ENCODE assay signal across 8 mouse cellular contexts in the genomic region with DNA sequence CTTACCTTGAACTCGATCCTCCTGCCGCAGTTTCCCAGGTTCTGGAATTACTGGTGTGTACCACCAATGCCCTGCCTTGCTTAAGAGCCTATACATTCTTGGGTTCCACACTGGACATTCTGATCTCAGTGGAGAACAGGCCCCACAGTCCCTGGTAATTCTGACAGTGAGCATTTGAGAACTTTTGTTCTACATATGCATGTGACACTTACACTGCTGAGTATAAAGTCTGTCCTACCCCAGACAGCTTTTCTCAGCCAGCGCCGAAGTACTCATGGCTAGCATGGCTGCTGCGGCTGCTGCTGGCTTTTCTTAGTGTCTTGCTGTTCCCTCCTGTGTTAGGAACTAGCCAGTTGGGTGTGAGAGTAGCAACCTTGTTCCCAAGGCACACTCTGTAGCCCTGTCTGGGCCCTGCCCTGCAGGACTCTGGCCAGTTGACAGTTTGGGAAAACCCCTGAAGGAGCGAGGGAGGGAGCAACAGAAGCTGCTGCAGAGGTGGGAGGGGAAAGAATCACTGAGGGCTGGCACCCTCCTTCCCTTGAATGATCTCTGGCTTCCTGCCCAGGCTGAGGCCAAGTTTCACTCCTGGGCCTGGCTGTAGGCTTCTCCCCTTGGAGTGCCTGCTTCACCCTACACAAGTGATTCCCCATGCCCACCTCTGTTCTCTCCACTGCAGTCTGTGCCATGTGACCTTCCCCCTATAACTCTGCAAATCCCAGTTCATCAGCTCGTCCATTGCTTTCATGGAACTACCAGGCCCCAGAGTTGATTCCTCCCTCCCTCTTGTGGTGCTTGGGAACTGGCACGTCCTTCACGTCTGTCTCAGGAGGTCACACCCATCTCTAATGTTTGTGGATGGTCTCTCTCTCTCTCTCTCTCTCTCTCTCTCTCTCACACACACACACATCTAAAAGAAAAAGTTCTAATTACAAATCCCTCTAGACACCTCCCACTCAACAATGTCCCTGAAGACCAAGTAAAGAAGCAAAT. TPM values are rescaled to one million over a fixed set of nuclear protein-coding genes. Genes with fewer than 3 reads are reported as not detected.
A peak's percentile ranks its signal among the peaks of the same experiment; 100 is the strongest.
DNase-seq lines count a peak whose midpoint lies in the region; ATAC-seq and TF ChIP-seq lines count a peak whose summit lies in the region.

No protein-coding gene starts in this region.

- ATAC-seq in granulocyte monocyte progenitor cell, adult 5-6 weeks (replicated peaks; ENCODE audit: poor library complexity, severe bottlenecking) = peak; percentile 22; the same call in 1 of the 2 replicates
- ATAC-seq in intestine, embryonic 15.5 days = peak; percentile 65

- H3K36me3 ChIP-seq in intestine, embryonic 15.5 days = no peaks in the 10 kb centered on the region

- H3K4me3 ChIP-seq in intestine, embryonic 15.5 days (replicated peaks) = no peak overlapping the region
- H3K4me3 ChIP-seq in lung, adult 2 months (replicated peaks; ENCODE audit: extremely low read depth, low read depth, low read length) = no peak overlapping the region

- H3K9ac ChIP-seq in intestine, embryonic 15.5 days = no peak overlapping the region

- WGBS in intestine, embryonic 15.5 days = 51% methylated on average over 9 of the region's 9 CpGs
- 36% methylated on average over 9 of the region's 9 CpGs for WGBS in lung, adult 2 months

- DNase-seq in left cerebral cortex, adult 18-20 months (ENCODE audit: low spot score in 2 of 2) = peak; percentile 25 to 31
- DNase-seq in left cerebral cortex, adult 11 months (ENCODE audit: low spot score) = no peak
- DNase-seq in adrenal gland, adult 18-20 months (ENCODE audit: low spot score in 2 of 2) = peak; percentile 67 to 68
- peak; percentile 82 for DNase-seq in lung, adult 2 months
- DNase-seq in right cerebral cortex, postnatal 14 days = peak; percentile 54
- DNase-seq in frontal cortex, postnatal 25 days (ENCODE audit: low spot score in 2 of 2) = no peak

- H3K4me2 ChIP-seq in intestine, embryonic 15.5 days (replicated peaks) = 0 out of 2 replicates have a peak overlapping the region, but pooled peaks have one; percentile 6

- no peaks in the 10 kb centered on the region for H3K9me3 ChIP-seq in intestine, embryonic 15.5 days

- peaks cover 41% of the 10 kb centered on the region for H3K4me1 ChIP-seq in intestine, embryonic 15.5 days (replicated peaks)
- H3K4me1 ChIP-seq in lung, adult 2 months (ENCODE audit: control insufficient read depth, insufficient read depth, low read length) = peaks cover 37% of the 10 kb centered on the region

- TF ChIP-seq CTCF in lung, adult 2 months (IDR thresholded peaks at IDR 0.05; ENCODE audit: insufficient read depth, low read length) = no peak

- no peaks in the 10 kb centered on the region for H3K27me3 ChIP-seq in intestine, embryonic 15.5 days (replicated peaks)

- H3K27ac ChIP-seq in intestine, embryonic 15.5 days = peak overlapping the region; percentile 38

- TF ChIP-seq POLR2A in lung, adult 2 months (IDR thresholded peaks at IDR 0.05; ENCODE audit: borderline replicate concordance, extremely low read depth, low read depth, low read length) = 0 out of 2 replicates have a peak, but pooled peaks have one; percentile 24

RNA-seq across cellular contexts. Expression of a gene that starts 49.3 kb away (rescaled TPM):
- total RNA-seq in left cerebral cortex, adult 18-20 months (2021) = 10 to 100 TPM; 27.2 to 32.0 TPM
- 100 to 1,000 TPM in 1 of 2 experiments, 10 to 100 TPM in 1; 72.4 to 107 TPM for total RNA-seq in adrenal gland, adult 18-20 months (2021)
- 7.5 and 15.3 TPM in 2 replicates for total RNA-seq in granulocyte monocyte progenitor cell, adult 5-6 weeks (2014; fragmentation: Nextera tagmentation)
- 65.5 and 75.3 TPM in 2 replicates for total RNA-seq in granulocyte monocyte progenitor cell, adult 5-6 weeks (2017)
- polyA plus RNA-seq in intestine, embryonic 15.5 days (2015; fragmentation: Nextera tagmentation; extraction: Ambion mirVana) = 72.5 and 74.2 TPM in 2 replicates
- polyA plus RNA-seq in lung, adult 2 months (2012; rRNA removed) = 282 and 367 TPM in 2 replicates

RNA-seq across cellular contexts. Expression of a gene that starts 59.1 kb away (rescaled TPM):
- total RNA-seq in left cerebral cortex, adult 18-20 months (2021) = 100 to 1,000 TPM; 144 to 145 TPM
- total RNA-seq in adrenal gland, adult 18-20 months (2021) = 100 to 1,000 TPM; 230 to 239 TPM
- total RNA-seq in granulocyte monocyte progenitor cell, adult 5-6 weeks (2014; fragmentation: Nextera tagmentation) = 302 and 383 TPM in 2 replicates
- 365 and 381 TPM in 2 replicates for total RNA-seq in granulocyte monocyte progenitor cell, adult 5-6 weeks (2017)
- polyA plus RNA-seq in intestine, embryonic 15.5 days (2015; fragmentation: Nextera tagmentation; extraction: Ambion mirVana) = 413 and 421 TPM in 2 replicates
- polyA plus RNA-seq in lung, adult 2 months (2012; rRNA removed) = 25.9 and 41.7 TPM in 2 replicates

Comparison
In these comparisons a context has a peak if more than half of its experiments do, and no peak if none do; other contexts are left out.
1. DNase-seq: peak in left cerebral cortex, adult 18-20 months (2 of 2), adrenal gland, adult 18-20 months (2 of 2), lung, adult 2 months (single experiment) and right cerebral cortex, postnatal 14 days (single experiment); none in left cerebral cortex, adult 11 months (single experiment) and frontal cortex, postnatal 25 days (0 of 2).